Mouse (Mus musculus) MN1 (cell line): ENCODE measurements at regions not wholly inside any gene's neighbourhood (a gene's known extent, or its start where the extent isn't known, plus 50 kb on each side); places are given as distances from the start of the nearest gene placed in this dataset.
A peak's percentile ranks its signal among the peaks of the same experiment; 100 is the strongest.

Source experiments
- DNase-seq: peaks from one replicate; pipeline ENCODE4 v3.0.0-alpha.2; 2016; ENCODE audit warnings: low spot score

GRCm38 (mm10) chr4:89446765-89447487 is 136.1 kb upstream of the Cdkn2b start:
- DNase-seq, result no peak

DNA sequence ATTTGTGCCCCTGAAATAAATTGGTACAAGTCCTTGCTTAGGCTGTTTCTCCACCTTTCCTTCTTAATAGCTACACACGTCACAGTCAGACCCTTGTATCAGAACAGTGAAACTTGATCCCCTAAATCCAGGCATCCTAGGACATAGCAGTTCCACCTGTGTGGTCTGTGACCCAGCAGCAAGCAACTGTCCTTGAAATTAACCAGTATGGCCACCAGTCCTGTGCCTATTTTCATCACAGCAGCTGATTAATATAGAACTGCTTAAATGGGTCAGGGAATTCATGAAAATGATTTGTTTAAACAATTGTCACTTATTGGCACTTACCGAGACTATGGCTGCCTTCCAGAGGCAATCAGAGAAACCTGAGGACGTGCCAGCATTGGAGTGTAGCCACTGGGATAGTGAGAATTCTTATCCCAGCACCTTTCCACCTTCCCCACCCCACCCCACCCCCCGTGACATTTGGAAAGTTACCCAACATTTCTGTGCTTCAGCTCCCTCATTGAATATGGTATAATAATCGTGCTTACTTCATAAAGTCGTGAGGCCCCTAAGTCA is 135.4 kb upstream of the Cdkn2b start:
- DNase-seq, result no peak

- peak; percentile 26 for DNase-seq
Observed at GRCm38 (mm10) chr4:89445214-89446155, 134.6 kb upstream of the Cdkn2b start.

DNA sequence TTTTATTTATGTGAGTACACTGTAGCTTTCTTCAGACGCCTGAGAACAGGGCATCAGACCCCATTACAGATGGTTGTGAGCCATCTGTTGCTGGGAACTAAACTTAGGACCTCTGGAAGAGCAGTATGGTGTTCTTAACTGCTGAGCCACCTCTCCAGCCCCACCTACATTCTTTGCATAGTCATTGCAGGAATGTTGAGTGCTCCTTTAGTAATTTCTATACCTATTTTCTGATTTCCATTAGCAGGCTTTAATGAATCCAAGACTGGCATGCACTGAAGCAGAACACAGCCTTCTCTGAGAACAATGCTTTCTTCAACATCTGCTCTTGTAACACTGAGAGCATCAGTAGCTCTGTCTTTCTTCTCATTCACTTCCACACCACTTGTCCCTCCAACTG is 131.7 kb upstream of the Cdkn2b start:
- no peak for DNase-seq

DNA sequence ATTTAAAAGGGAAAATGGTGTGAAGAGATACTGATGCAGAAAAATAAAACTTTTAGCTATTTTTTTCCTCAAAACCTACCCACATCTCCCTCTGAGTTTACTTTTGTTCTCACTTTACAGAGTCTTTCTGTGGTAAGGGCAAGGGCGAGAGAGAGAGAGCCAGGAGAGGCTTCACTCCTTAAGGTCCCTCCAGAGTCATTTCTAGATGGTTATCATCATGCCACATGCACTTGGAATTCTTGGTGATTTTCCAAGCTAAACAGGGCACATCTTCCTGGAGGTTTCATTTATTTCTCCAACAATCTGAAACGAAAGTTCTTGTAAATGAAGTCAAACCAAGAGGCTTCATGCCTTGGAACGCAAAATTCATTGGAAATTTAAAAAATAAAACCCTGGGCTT is 130.0 kb upstream of the Cdkn2b start:
- DNase-seq, result peak; percentile 7

GRCm38 (mm10) chr4:89440326-89440725 is 129.5 kb upstream of the Cdkn2b start:
- DNase-seq, result no peak

GRCm38 (mm10) chr4:89438665-89439064 is 127.8 kb upstream of the Cdkn2b start:
- DNase-seq, result no peak

GRCm38 (mm10) chr4:89436764-89437163 is 125.9 kb upstream of the Cdkn2b start:
- DNase-seq, result no peak

DNA sequence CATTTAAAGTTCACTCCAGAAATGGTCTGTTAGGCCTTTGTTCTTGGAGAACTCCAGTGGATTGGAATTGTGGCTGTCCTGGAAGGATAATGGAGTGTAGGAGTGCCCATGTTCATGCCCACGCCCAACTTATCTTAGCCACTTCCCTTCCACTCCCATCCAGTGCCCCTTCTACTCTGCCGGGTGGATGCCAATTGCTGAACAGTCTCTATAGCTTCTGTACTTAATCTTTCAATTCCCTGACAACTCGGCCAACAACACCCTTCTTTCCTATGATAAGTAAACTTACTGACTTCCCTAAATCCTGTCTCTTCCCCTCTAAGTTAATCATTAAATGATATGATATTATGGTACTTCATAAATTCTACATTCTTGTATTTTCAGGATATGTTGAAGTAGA is 123.3 kb upstream of the Cdkn2b start:
- no peak for DNase-seq

DNA sequence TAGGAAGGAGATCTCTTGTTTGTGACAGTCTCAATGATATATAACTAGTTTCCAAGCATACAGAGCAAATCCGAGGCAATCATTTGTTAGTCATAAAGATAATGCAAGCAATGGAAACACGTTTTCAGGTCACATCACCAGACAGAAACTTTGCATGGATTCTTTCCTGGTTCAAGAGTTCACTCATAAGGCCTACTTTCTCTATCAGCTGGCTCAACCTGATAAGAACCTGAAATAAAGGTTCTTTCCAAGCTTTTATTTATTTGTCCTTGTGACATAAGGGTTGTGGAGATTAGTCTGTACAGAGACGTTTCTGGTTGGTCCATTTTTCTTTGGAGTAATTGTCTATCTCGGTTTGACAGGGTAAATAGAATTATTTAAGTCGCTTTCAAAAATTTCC is 122.7 kb upstream of the Cdkn2b start:
- DNase-seq, result no peak

DNA sequence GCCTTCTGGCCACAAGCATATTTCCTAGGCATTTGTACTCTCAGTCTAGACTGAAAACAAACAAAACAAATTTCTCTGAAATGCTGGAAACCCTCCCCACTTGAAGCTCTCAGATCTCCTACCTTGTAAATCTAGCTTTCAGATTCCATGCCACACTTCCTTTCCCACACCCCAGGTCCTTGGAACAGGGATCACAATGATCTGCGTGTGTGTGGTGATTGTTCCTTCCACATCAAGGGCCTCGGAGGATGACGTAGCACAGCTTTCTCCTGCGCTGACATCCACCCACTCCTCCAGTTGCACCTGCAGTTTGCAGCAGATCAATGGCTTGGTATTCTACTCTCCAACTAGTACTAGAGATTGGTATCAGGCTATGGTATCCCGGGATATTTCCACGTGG is 120.7 kb upstream of the Cdkn2b start:
- no peak for DNase-seq

- peak; percentile 7 for DNase-seq
Observed at GRCm38 (mm10) chr4:89428465-89428864, 117.6 kb upstream of the Cdkn2b start.

GRCm38 (mm10) chr4:89427345-89428293 is 116.8 kb upstream of the Cdkn2b start:
- peak; percentile 66 for DNase-seq

DNA sequence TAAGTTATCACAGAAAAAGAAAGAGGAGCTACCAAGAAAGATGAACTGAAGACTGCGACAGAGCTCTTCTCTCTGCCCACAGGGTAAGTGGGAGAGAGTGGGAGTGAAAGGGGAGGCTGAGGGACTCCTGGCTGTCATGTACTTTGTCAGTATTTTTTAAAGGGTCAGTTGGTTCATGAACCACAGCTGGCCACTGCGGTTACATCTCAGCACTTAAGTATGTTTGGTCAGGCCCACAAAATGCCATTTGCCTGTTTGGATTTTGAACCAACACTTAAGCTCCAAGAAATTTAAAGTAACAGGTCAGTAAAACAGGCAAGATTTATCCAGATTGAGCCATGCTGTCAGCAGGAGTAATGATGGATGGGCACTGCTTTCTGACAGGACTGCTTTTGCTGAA is 115.1 kb upstream of the Cdkn2b start:
- no peak for DNase-seq

DNA sequence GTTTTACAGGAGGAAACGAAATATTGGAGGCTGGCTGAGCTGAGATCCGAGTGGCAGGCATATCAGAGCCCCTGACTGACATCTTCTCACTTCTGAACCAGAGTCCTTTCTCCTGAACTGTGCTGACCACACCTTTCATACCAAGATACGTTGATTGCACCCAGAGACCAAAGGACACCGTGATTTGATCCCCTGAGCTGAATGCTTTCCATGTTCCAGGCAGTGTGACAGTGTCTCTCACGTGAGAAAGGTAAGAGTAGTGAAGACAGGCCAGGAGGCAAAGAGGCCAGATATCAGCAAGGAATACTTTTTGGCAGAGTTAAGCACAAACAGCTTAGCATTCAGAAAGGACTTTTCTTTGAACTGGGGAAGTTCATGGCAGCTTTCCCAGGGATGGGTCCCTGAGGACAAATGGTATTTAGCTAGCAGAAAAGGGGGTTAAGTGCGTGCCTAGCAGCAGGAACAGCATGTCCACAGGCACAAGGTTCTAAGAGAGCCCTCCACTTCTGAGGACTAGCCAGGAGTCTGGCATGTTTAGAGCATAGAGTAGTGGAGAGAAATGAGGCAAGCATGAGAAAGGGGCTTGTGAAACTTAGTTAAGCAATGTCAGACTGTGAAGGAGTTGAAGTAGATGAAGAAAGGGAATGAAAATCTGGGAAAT is 111.0 kb upstream of the Cdkn2b start:
- DNase-seq, result no peak

GRCm38 (mm10) chr4:89420868-89421267 is 110.0 kb upstream of the Cdkn2b start:
- no peak for DNase-seq

GRCm38 (mm10) chr4:89419507-89419906 is 108.7 kb upstream of the Cdkn2b start:
- no peak for DNase-seq

DNA sequence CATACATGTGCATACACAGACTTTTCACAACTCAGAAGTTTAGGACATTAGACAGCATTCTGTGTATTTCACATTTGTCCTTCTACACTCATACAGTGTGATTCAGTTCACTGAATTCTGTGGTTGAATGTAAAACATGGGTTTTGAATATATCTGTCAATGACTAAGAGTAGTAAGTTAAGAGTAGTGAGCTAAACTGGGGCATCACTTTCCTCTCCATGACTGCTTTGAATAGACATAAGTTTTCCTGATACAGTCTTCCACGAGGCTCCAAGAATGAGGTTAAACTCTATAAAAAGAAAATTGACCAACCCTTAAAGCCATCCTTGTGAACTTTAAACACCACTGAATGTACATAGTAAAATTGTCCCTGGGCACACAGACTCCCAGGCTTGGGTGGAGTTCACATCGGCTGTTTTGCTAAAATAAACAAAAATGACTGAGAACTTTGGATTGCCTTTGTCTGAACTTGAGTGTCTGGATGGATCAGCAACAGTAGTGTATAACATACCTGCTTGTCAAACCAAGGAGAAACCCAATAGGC is 94.9 kb upstream of the Cdkn2b start:
- DNase-seq, result no peak

DNA sequence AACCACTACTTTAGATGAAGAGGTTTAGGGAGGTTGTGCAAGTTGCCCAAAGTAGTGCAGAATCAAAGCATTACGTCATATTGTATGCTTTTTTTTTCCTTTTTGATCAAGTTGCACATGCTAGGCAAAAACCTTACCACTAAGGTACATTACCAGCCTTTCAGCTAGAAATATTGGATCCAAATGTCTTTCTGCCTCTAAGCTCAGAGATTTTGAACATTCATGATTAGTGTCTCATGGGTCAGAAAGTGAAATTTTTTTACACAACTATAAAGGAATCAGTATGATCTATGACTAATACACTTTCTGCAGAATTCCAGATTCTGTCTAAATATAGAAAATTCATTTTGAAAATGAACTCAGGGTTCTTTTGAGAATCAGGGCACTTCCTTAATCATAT is 92.3 kb upstream of the Cdkn2b start:
- no peak for DNase-seq

GRCm38 (mm10) chr4:89402324-89402723 is 91.5 kb upstream of the Cdkn2b start:
- no peak for DNase-seq

- DNase-seq, result no peak
Observed at GRCm38 (mm10) chr4:89401696-89402095, 90.9 kb upstream of the Cdkn2b start.
